Mouse (Mus musculus) lung, adult 2 months (tissue): ENCODE results near the gene Pde4b.

Experiments used
- CTCF ChIP-seq: fragments of 200-500 bp; IDR thresholded peaks from 2 replicates; pipeline ENCODE4 v1.5.1; 2011; ENCODE audit warnings: mild to moderate bottlenecking, low read length, control low read depth; ENCODE audit not compliant: insufficient read depth
- POLR2A ChIP-seq: fragments of 200-500 bp; IDR thresholded peaks from 2 replicates; pipeline ENCODE4 v1.6.1; 2011; ENCODE audit warnings: low read depth, mild to moderate bottlenecking, control low read depth, low read length, borderline replicate concordance; ENCODE audit errors: extremely low read depth

- TF ChIP-seq POLR2A (no peak), CTCF (no peak)
Observed at GRCm38 (mm10) chr4:102045183-102046140, 41.9 kb upstream of the Pde4b start.
